Mouse (Mus musculus) small intestine, adult 2 months (tissue): ENCODE results near the gene Bcas2. TPM values are rescaled to one million over a fixed set of nuclear protein-coding genes. Genes with fewer than 3 reads are reported as not detected.
A peak's percentile ranks its signal among the peaks of the same experiment; 100 is the strongest.

ENCODE experiments used
- H3K27ac ChIP-seq: fragments of 200-500 bp; 2 replicates; pipeline ENCODE4 v1.5.1; 2012; ENCODE audit warnings: low read depth, low read length, control low read depth, inconsistent platforms; ENCODE audit not compliant: insufficient read depth
- H3K27me3 ChIP-seq: fragments of 200-500 bp; 2 replicates; pipeline ENCODE4 v1.6.1; 2012; ENCODE audit warnings: mild to moderate bottlenecking, moderate library complexity, low read length, inconsistent platforms; ENCODE audit not compliant: control insufficient read depth, insufficient read depth
- H3K36me3 ChIP-seq: fragments of 200-500 bp; 2 replicates; pipeline ENCODE4 v1.6.1; 2012; ENCODE audit warnings: mild to moderate bottlenecking, low read length, control low read depth, inconsistent platforms; ENCODE audit not compliant: control insufficient read depth, insufficient read depth
- H3K4me1 ChIP-seq: fragments of 200-500 bp; 2 replicates; pipeline ENCODE4 v1.6.1; 2012; ENCODE audit warnings: low read length, inconsistent platforms, mixed read lengths; ENCODE audit not compliant: control insufficient read depth, insufficient read depth, insufficient read length
- H3K4me3 ChIP-seq: fragments of 200-500 bp; 2 replicates; pipeline ENCODE4 v1.5.1; 2012; ENCODE audit warnings: low read depth, mild to moderate bottlenecking, control low read depth, inconsistent platforms, low read length, moderate library complexity
- CTCF ChIP-seq: fragments of 200-500 bp; IDR thresholded peaks from 2 replicates; pipeline ENCODE4 v1.5.1; 2012; ENCODE audit warnings: low read depth, mild to moderate bottlenecking, control low read depth, inconsistent platforms, low read length, moderate library complexity, mixed read lengths; ENCODE audit not compliant: insufficient replicate concordance, insufficient read length; ENCODE audit errors: extremely low read depth
- POLR2A ChIP-seq: fragments of 200-500 bp; IDR thresholded peaks from 2 replicates; pipeline ENCODE4 v1.6.1; 2012; ENCODE audit warnings: low read depth, mild to moderate bottlenecking, control low read depth, inconsistent platforms, low read length, moderate library complexity
- WGBS: fragments of 180-500 bp; shearing (Covaris S2); methylation state at CpG from one replicate; pipeline ENCODE4 v1.1.7; 2018; 5-methylcytosine and 5-hydroxymethylcytosine counted together
- polyA plus RNA-seq: library from polyadenylated mRNA; depleted of rRNA; stranded (reverse); fragments of >200 nt; gene quantifications from 2 replicates; pipeline ENCODE4 v1.2.3, GENCODE M21; 2012

Gene Bcas2
- polyA plus RNA-seq, 1 experiment = 10.2 TPM

DNA sequence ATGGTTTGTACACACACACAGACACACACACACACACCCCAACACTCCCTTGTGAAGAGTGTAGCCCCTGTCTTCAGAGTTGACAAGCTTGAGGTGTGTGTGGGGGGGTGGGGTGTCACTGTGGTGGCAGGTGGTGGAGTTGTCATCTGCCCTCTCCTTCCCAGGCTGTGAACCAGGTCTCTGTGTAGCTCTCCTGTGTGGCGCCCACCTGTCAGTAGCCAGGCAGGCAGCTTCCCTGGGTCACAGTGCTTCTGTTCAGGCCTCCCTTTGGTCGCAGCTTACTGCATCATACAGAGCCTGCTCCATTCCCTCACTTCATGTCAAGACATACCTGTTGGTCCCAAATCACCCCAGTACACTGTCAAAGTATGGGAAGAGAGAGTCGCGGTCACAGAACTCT, 25.7 kb upstream of the Bcas2 start:
- WGBS = 85% methylated on average over 4 of the region's 4 CpGs
- no peak for TF ChIP-seq CTCF
- TF ChIP-seq POLR2A = no peak
- no peaks in the 10 kb centered on the region for H3K36me3 ChIP-seq
- no peak overlapping the region for H3K4me3 ChIP-seq
- H3K4me1 ChIP-seq = no peaks in the 10 kb centered on the region
- H3K27ac ChIP-seq = no peak overlapping the region
- H3K27me3 ChIP-seq = no peaks in the 10 kb centered on the region

DNA sequence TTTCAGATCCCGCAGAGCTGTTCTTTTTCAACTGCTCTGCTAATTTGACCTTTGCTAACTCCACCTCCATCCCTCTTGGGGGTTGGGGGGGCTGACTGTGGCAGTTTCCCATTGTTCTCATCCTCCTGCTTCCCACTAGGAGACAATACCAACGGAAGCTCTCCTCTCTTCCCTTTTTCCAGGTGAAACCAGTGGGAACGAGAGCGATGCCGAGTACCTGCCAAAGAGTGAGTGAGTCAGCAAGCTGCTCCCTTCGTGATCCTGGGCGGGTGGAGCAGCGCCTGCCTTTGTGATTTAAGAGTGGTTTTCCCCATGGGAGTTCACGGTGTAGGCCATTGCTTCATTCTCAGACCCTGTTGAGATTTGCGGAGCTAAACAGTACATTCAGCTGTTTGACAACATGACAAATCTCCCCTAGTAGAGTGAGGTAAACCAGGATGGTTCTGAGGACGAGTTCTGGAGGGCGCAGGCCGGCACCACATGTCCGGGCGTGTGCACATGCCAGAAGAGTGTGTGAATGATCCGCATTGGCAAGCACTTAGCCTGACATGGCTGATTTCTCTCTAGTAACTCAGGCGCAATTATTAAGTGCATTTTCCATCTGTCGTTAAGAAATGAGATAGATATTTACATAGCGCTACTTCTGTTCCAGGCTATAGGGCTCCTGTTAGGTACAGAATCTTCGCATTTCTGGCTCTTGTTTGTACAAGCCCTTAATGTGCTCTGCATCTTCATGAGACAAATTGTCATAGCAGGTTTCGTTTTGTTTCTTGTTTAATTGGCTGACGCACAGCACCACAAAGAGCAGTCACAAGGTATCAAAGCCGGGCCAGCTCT, 24.9 kb upstream of the Bcas2 start:
- TF ChIP-seq CTCF (no peak), POLR2A (no peak)
- H3K4me3 ChIP-seq = no peak overlapping the region
- H3K36me3 ChIP-seq = no peaks in the 10 kb centered on the region
- H3K27ac ChIP-seq = no peak overlapping the region
- 79% methylated on average over 23 of the region's 23 CpGs for WGBS
- no peaks in the 10 kb centered on the region for H3K4me1 ChIP-seq
- H3K27me3 ChIP-seq = no peaks in the 10 kb centered on the region

DNA sequence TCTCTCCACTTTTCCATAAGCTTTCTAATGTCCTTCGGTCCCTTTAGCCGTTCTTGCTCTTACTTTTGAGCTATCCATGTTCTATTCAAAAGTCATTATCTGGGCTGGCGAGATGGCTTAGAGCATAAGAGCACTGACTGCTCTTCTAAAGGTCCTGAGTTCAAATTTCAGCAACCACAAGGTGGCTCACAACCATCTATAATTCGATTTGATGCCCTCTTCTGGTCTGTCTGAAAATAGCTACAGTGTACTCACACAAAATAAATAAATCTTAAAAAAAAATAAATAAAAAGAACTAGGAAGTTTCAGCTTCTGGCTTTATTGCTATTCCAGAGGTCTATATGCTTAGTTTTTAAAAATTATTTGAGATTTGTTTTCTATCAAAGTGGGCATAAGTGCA, 23.7 kb upstream of the Bcas2 start:
- TF ChIP-seq POLR2A (no peak), CTCF (no peak)
- WGBS = 84% methylated on average over 4 of the region's 4 CpGs
- Histone ChIP-seq H3K4me3 (no peak overlapping the region), H3K36me3 (no peaks in the 10 kb centered on the region), H3K4me1 (no peaks in the 10 kb centered on the region), H3K27me3 (no peaks in the 10 kb centered on the region), H3K27ac (no peak overlapping the region)

DNA sequence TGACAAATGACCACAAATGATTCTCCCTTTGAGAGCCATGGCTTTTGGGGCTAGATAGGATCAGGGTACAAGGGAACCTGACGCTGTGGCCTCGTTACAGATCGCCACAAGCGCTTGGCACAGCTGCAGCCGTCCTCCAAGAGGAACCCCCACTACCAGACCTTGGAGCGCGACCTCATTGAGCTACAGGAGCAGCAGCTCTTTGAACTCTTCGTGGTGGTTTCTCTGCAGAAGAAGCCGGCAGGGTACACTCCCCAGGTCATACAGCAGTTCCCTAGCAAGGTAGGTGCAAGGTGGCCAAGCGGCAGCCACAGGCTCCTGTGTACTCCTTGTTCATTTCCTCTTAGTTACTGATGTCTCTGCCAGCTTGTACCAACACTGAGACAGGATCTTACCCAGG, 22.5 kb upstream of the Bcas2 start:
- WGBS = 87% methylated on average over 10 of the region's 10 CpGs
- no peak for TF ChIP-seq POLR2A
- TF ChIP-seq CTCF = no peak

DNA sequence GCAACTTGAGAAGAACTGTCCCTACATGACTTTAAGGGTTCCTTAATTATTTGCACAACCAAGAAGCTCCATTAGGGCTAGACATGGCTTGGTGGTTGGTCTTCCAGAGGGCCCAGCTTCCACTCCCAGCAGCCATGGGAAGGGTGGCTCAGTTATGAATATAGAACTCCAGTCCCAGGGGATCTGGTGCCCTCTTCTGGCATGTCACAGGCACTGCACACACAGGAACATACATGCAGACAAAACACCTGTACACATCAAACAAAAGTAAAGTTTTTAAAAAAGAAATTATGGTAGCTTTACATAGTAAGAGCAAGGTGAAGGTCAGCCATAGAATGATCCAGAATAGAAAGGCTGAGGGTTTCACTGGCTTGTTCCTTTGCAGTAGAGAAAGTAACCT, 17.7 kb upstream of the Bcas2 start:
- Histone ChIP-seq H3K4me3 (no peak overlapping the region), H3K36me3 (no peaks in the 10 kb centered on the region), H3K4me1 (no peaks in the 10 kb centered on the region), H3K27me3 (no peaks in the 10 kb centered on the region), H3K27ac (no peak overlapping the region)
- TF ChIP-seq POLR2A (no peak), CTCF (peak; percentile 8; the same call in 1 of the 2 replicates)

More for the DNA sequence above, 22.5 kb upstream of the Bcas2 start:
- Histone ChIP-seq H3K27ac (no peak overlapping the region), H3K4me1 (no peaks in the 10 kb centered on the region), H3K4me3 (no peak overlapping the region), H3K36me3 (no peaks in the 10 kb centered on the region), H3K27me3 (no peaks in the 10 kb centered on the region)

DNA sequence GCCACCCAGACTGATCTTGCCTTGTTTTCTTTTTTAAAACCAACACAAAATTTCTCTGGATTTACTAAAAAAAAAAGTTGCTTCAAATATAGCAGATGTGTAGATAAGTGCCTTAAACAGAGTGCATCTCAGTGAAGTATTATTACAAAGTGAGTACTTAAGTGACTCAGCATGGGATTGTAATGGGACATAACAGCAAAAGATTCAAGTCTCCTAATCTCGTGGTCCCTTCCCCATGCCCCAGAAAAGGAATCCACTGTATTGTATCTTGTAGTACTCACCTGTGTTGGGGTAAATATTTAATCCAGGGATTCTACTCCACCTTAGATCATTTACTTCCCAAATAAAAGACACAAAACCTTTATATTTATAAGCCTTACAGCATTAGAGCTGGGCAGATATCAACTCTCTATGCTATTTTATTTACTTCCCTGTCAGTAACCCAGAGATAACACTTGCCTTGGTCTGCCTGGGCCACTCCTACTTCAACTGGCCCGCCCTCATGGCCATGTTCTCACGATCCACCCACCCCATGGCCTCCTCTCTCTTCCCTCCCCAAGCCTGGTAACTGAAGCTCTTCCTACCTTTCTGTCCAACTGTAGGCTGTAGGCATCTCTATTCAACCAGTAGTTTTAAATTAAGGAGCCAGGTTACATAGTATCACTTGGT, 12.1 kb upstream of the Bcas2 start:
- 29% methylated on average over 3 of the region's 3 CpGs for WGBS
- TF ChIP-seq POLR2A (no peak), CTCF (no peak)
- Histone ChIP-seq H3K4me3 (no peak overlapping the region), H3K4me1 (no peaks in the 10 kb centered on the region), H3K27me3 (no peaks in the 10 kb centered on the region), H3K27ac (no peak overlapping the region), H3K36me3 (no peaks in the 10 kb centered on the region)

DNA sequence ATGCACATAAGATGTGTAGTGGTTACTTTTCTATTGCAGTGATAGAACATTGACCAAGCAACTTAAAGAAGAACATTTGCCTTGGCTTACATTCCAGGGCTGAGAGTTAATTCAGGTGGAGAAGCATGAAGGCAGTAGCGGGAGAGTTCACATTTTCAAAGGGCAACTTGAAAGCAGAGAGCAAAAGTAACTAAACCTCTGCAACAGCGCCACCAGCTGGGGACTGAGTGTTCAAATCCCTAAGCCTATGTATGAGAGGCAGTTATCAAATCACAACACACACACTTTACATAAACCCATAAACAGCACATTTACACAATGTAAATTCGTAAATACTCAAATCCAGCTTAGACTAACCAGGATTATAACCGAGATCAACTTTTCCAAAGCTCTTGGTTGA, 1.7 kb upstream of the Bcas2 start:
- TF ChIP-seq POLR2A = no peak
- TF ChIP-seq CTCF = no peak
- Histone ChIP-seq H3K27ac (no peak overlapping the region), H3K36me3 (peaks cover 5% of the 10 kb centered on the region), H3K4me3 (no peak overlapping the region), H3K27me3 (no peaks in the 10 kb centered on the region), H3K4me1 (peaks cover 2% of the 10 kb centered on the region; the same call in 1 of the 2 replicates)
- 21% methylated on average over 4 of the region's 4 CpGs for WGBS
